Mouse (Mus musculus) myocyte (in vitro differentiated cells): ENCODE measurements around the gene 9930104L06Rik.

Experiments
- E2F4 ChIP-seq: IDR thresholded peaks from one replicate; pipeline ENCODE4 v1.6.1; 2011; ENCODE audit warnings: mild to moderate bottlenecking, control low read depth, moderate library complexity; ENCODE audit not compliant: insufficient read depth
- MAX ChIP-seq: IDR thresholded peaks from one replicate; pipeline ENCODE4 v1.6.1; 2011; ENCODE audit warnings: low read depth, mild to moderate bottlenecking, control low read depth
- MYOG ChIP-seq, 3 experiments: IDR thresholded peaks; one replicate each; pipeline ENCODE4 v1.6.1; 2011; ENCODE audit warnings: control low read depth in 2 of 3, low read depth in 2 of 3, mild to moderate bottlenecking in 2 of 3; ENCODE audit not compliant: insufficient read length in 2 of 3, control insufficient read depth in 1 of 3, insufficient read depth in 1 of 3
- POLR2A ChIP-seq: IDR thresholded peaks from one replicate; pipeline ENCODE4 v1.6.1; 2011; ENCODE audit warnings: low read depth, mild to moderate bottlenecking, control low read depth, moderate library complexity; ENCODE audit not compliant: insufficient read length
- POLR2AphosphoS2 ChIP-seq: IDR thresholded peaks from one replicate; pipeline ENCODE4 v1.6.1; 2011; ENCODE audit warnings: low read depth, control low read depth; ENCODE audit not compliant: insufficient read length
- REST ChIP-seq: IDR thresholded peaks from one replicate; pipeline ENCODE4 v1.6.1; 2011; ENCODE audit warnings: mild to moderate bottlenecking, control low read depth, moderate library complexity; ENCODE audit not compliant: insufficient read depth, insufficient read length
- USF1 ChIP-seq: IDR thresholded peaks from one replicate; pipeline ENCODE4 v1.6.1; 2011; ENCODE audit warnings: low read depth, mild to moderate bottlenecking, control low read depth, moderate library complexity

GRCm38 (mm10) chr4:124988382-124988781 is 51.5 kb downstream of the 9930104L06Rik start:
- no peak for TF ChIP-seq POLR2AphosphoS2
- no peak for TF ChIP-seq E2F4
- no peak for TF ChIP-seq POLR2A
- no peak for TF ChIP-seq MAX
- no peak for TF ChIP-seq USF1
- no peak for TF ChIP-seq REST
- no peak for TF ChIP-seq MYOG (IDR thresholded peaks at IDR 0.05; ENCODE audit: control insufficient read depth in 1 of 3, insufficient read depth in 1 of 3, insufficient read length in 2 of 3, low read depth in 2 of 3)
